Mouse (Mus musculus) stomach, postnatal 0 days (tissue): Measurements from ENCODE around the gene Znrf4.

Source experiments
- CTCF ChIP-seq: IDR thresholded peaks from 2 replicates; pipeline ENCODE4 v1.5.1; 2016; ENCODE audit warnings: antibody characterized with exemption, low read depth, mild to moderate bottlenecking, moderate library complexity
- EP300 ChIP-seq: optimal IDR thresholded peaks from 2 replicates; pipeline ENCODE3; 2016; ENCODE audit warnings: antibody characterized with exemption

- no peak for TF ChIP-seq CTCF
- TF ChIP-seq EP300: no peak
Observed at GRCm38 (mm10) chr17:56524943-56525342, 12.7 kb upstream of the Znrf4 start.
